Mouse (Mus musculus) CH12.LX (cell line): ENCODE data around the gene Stox2. TPM values are rescaled to one million over a fixed set of nuclear protein-coding genes. Genes with fewer than 3 reads are reported as not detected.

Source experiments
- DNase-seq: peaks from one replicate; pipeline ENCODE4 v3.0.0-alpha.2; 2013; ENCODE audit errors: extremely low read depth
- H3K27ac ChIP-seq: 2 replicates; pipeline ENCODE4 v1.5.1; 2012; ENCODE audit warnings: low read depth, mild to moderate bottlenecking, control low read depth, moderate library complexity; ENCODE audit not compliant: insufficient read depth
- H3K27me3 ChIP-seq: replicated peaks from 2 replicates; pipeline ENCODE3; 2012; ENCODE audit warnings: inconsistent platforms
- H3K36me3 ChIP-seq, 2 experiments: replicated peaks in 1 of 2; 2 replicates each; pipeline versions ENCODE3 to v1.6.1; 2012; ENCODE audit warnings: inconsistent platforms in 1 of 2, low read length in 1 of 2, mild to moderate bottlenecking in 1 of 2, mixed read lengths in 1 of 2, moderate library complexity in 1 of 2; ENCODE audit not compliant: control insufficient read depth in 1 of 2, insufficient read depth in 1 of 2
- H3K4me1 ChIP-seq, 2 experiments: 2 replicates each; pipeline ENCODE4 v1.6.1; 2012; ENCODE audit warnings: inconsistent platforms in 1 of 2, moderate library complexity in 1 of 2; ENCODE audit not compliant: insufficient read depth in 2 of 2, control insufficient read depth in 1 of 2
- H3K4me2 ChIP-seq: 2 replicates; pipeline ENCODE4 v1.6.1; 2012; ENCODE audit warnings: low read depth, mild to moderate bottlenecking, control low read depth; ENCODE audit not compliant: poor library complexity, insufficient read depth, severe bottlenecking
- H3K4me3 ChIP-seq, 3 experiments: fragments of 150-350 bp in 1 of 3; sonication (generic) in 1 of 3; replicated peaks in 1 of 3; 2 replicates each; pipeline versions ENCODE3 to v1.5.1; 2011 to 2012; ENCODE audit warnings: low read depth in 2 of 3, low read length in 2 of 3, mild to moderate bottlenecking in 2 of 3, moderate library complexity in 2 of 3, control low read depth in 1 of 3, improper control_type of control experiment in 1 of 3, inconsistent platforms in 1 of 3, mixed read lengths in 1 of 3; ENCODE audit not compliant: poor library complexity in 1 of 3
- H3K79me2 ChIP-seq: replicated peaks from 2 replicates; pipeline ENCODE4 v1.6.1; 2012; ENCODE audit warnings: mild to moderate bottlenecking, moderate library complexity; ENCODE audit not compliant: control insufficient read depth, poor library complexity, insufficient read depth, severe bottlenecking; ENCODE audit errors: extremely low read depth
- H3K9ac ChIP-seq: 2 replicates; pipeline ENCODE4 v1.6.1; 2012; ENCODE audit warnings: low read depth, mild to moderate bottlenecking, control low read depth, moderate library complexity; ENCODE audit not compliant: insufficient read depth
- H3K9me3 ChIP-seq: replicated peaks from 2 replicates; pipeline ENCODE3; 2012; ENCODE audit warnings: low read length, inconsistent platforms, mixed read lengths
- BHLHE40 ChIP-seq: IDR thresholded peaks from 2 replicates; pipeline ENCODE4 v1.6.1; 2011; ENCODE audit warnings: mild to moderate bottlenecking, low read depth, low read length, improper control_type of control experiment
- E2F4 ChIP-seq: IDR thresholded peaks from 2 replicates; pipeline ENCODE4 v1.6.1; 2011; ENCODE audit warnings: low read depth, low read length, improper control_type of control experiment; ENCODE audit not compliant: insufficient replicate concordance
- ELF1 ChIP-seq: IDR thresholded peaks from 2 replicates; pipeline ENCODE4 v1.6.1; 2014; ENCODE audit warnings: low read depth, mild to moderate bottlenecking, inconsistent platforms, low read length, improper control_type of control experiment
- EP300 ChIP-seq: IDR thresholded peaks from 2 replicates; pipeline ENCODE4 v1.6.1; 2011; ENCODE audit warnings: low read length, improper control_type of control experiment
- GABPA ChIP-seq: IDR thresholded peaks from 2 replicates; pipeline ENCODE4 v1.6.1; 2012; ENCODE audit warnings: low read depth, low read length, improper control_type of control experiment, inconsistent platforms; ENCODE audit not compliant: insufficient replicate concordance
- HCFC1 ChIP-seq: IDR thresholded peaks from 2 replicates; pipeline ENCODE4 v1.6.1; 2012; ENCODE audit warnings: low read depth, mild to moderate bottlenecking, inconsistent platforms, low read length, improper control_type of control experiment
- JUN ChIP-seq: IDR thresholded peaks from 2 replicates; pipeline ENCODE4 v1.6.1; 2011; ENCODE audit warnings: low read depth, mild to moderate bottlenecking, low read length, improper control_type of control experiment, moderate library complexity; ENCODE audit not compliant: insufficient read depth
- JUND ChIP-seq: conservative IDR thresholded peaks from 2 replicates; pipeline ENCODE4 v1.6.1; 2011; ENCODE audit warnings: low read depth, low read length, improper control_type of control experiment
- KAT2A ChIP-seq: IDR thresholded peaks from 2 replicates; pipeline ENCODE4 v1.6.1; 2012; ENCODE audit warnings: low read length, improper control_type of control experiment, inconsistent platforms; ENCODE audit not compliant: insufficient replicate concordance
- MAFK ChIP-seq: IDR thresholded peaks from 2 replicates; pipeline ENCODE4 v1.6.1; 2011; ENCODE audit warnings: low read length, improper control_type of control experiment; ENCODE audit not compliant: insufficient replicate concordance
- MAX ChIP-seq: IDR thresholded peaks from 2 replicates; pipeline ENCODE4 v1.6.1; 2011; ENCODE audit warnings: low read length, improper control_type of control experiment
- MAZ ChIP-seq: IDR thresholded peaks from 2 replicates; pipeline ENCODE4 v1.6.1; 2012; ENCODE audit warnings: low read depth, mild to moderate bottlenecking, inconsistent platforms, low read length, improper control_type of control experiment, moderate library complexity
- MEF2A ChIP-seq: IDR thresholded peaks from 2 replicates; pipeline ENCODE4 v1.6.1; 2014; ENCODE audit warnings: low read depth, mild to moderate bottlenecking, inconsistent platforms, low read length, improper control_type of control experiment, borderline replicate concordance
- MXI1 ChIP-seq: IDR thresholded peaks from 2 replicates; pipeline ENCODE4 v1.6.1; 2011; ENCODE audit warnings: mild to moderate bottlenecking, low read depth, low read length, improper control_type of control experiment
- NELFE ChIP-seq: IDR thresholded peaks from 2 replicates; pipeline ENCODE4 v1.6.1; 2011; ENCODE audit warnings: low read depth, low read length, improper control_type of control experiment
- NRF1 ChIP-seq: IDR thresholded peaks from 2 replicates; pipeline ENCODE4 v1.6.1; 2014; ENCODE audit warnings: low read depth, mild to moderate bottlenecking, inconsistent platforms, low read length, improper control_type of control experiment, moderate library complexity
- PAX5 ChIP-seq: IDR thresholded peaks from 2 replicates; pipeline ENCODE4 v1.6.1; 2012; ENCODE audit warnings: low read length, inconsistent platforms, mixed read lengths
- POLR2A ChIP-seq: IDR thresholded peaks from 2 replicates; pipeline ENCODE4 v1.6.1; 2011; ENCODE audit warnings: low read depth, mild to moderate bottlenecking, improper control_type of control experiment, low read length
- RAD21 ChIP-seq: IDR thresholded peaks from 2 replicates; pipeline ENCODE4 v1.6.1; 2011; ENCODE audit warnings: low read depth, mild to moderate bottlenecking, low read length, improper control_type of control experiment, moderate library complexity
- RCOR1 ChIP-seq: conservative IDR thresholded peaks from 2 replicates; pipeline ENCODE4 v1.6.1; 2012; ENCODE audit warnings: low read depth, mild to moderate bottlenecking, inconsistent platforms, low read length, improper control_type of control experiment
- SIN3A ChIP-seq: IDR thresholded peaks from 2 replicates; pipeline ENCODE4 v1.6.1; 2012; ENCODE audit warnings: low read length, improper control_type of control experiment, inconsistent platforms
- SMC3 ChIP-seq: IDR thresholded peaks from 2 replicates; pipeline ENCODE4 v1.6.1; 2011; ENCODE audit warnings: low read depth, low read length, improper control_type of control experiment
- TCF12 ChIP-seq: IDR thresholded peaks from 2 replicates; pipeline ENCODE4 v1.6.1; 2014; ENCODE audit warnings: low read depth, mild to moderate bottlenecking, inconsistent platforms, low read length, improper control_type of control experiment
- UBTF ChIP-seq: IDR thresholded peaks from 2 replicates; pipeline ENCODE4 v1.6.1; 2012; ENCODE audit warnings: low read depth, mild to moderate bottlenecking, inconsistent platforms, low read length, improper control_type of control experiment, moderate library complexity
- USF1 ChIP-seq: IDR thresholded peaks from 2 replicates; pipeline ENCODE4 v1.6.1; 2014; ENCODE audit warnings: low read depth, mild to moderate bottlenecking, inconsistent platforms, low read length, improper control_type of control experiment
- USF2 ChIP-seq: conservative IDR thresholded peaks from 2 replicates; pipeline ENCODE4 v1.6.1; 2011; ENCODE audit warnings: low read depth, low read length, improper control_type of control experiment
- ZC3H11A ChIP-seq: IDR thresholded peaks from 2 replicates; pipeline ENCODE4 v1.6.1; 2012; ENCODE audit warnings: low read depth, mild to moderate bottlenecking, inconsistent platforms, low read length, improper control_type of control experiment
- ZKSCAN1 ChIP-seq: IDR thresholded peaks from 2 replicates; pipeline ENCODE4 v1.6.1; 2012; ENCODE audit warnings: low read depth, inconsistent platforms, low read length, improper control_type of control experiment, borderline replicate concordance
- ZNF384 ChIP-seq: IDR thresholded peaks from 2 replicates; pipeline ENCODE4 v1.6.1; 2012; ENCODE audit warnings: low read depth, low read length, improper control_type of control experiment, inconsistent platforms
- dilution Hi-C: fragments of 300-500 bp; cut with MboI; formaldehyde crosslinking; loops from 2 replicates; pipeline ENCODE4 v1.14.3; 2020; ENCODE audit warnings: low sequenced_read_pairs; ENCODE audit not compliant: extremely low pct_unique_long_range_greater_than_20kb, extremely low pct_ligation_motif_present
- in situ Hi-C: fragments of 300-500 bp; cut with MboI; formaldehyde crosslinking; loops from 3 replicates; pipeline ENCODE4 v1.14.3; 2019; ENCODE audit warnings: low sequenced_read_pairs, low pct_ligation_motif_present, low pct_unique_long_range_greater_than_20kb, mixed read lengths
- polyA plus RNA-seq: library from polyadenylated mRNA; unstranded; fragments of >175 nt; gene quantifications from 2 replicates; pipeline ENCODE4 v1.2.1, GENCODE M21; 2012; ENCODE audit warnings: low read depth; ENCODE audit not compliant: insufficient read length
- total RNA-seq, 2 experiments: library from RNA; depleted of rRNA; stranded (reverse); fragments of 300-350 nt in 1 of 2; fragments of >200 nt in 1 of 2; gene quantifications; 2 replicates each; pipeline ENCODE4 v1.2.3; 2012 to 2014

Gene Stox2
- total and polyA plus RNA-seq, 3 experiments: 0.23 to 1.0 (median 0.42) TPM

DNA sequence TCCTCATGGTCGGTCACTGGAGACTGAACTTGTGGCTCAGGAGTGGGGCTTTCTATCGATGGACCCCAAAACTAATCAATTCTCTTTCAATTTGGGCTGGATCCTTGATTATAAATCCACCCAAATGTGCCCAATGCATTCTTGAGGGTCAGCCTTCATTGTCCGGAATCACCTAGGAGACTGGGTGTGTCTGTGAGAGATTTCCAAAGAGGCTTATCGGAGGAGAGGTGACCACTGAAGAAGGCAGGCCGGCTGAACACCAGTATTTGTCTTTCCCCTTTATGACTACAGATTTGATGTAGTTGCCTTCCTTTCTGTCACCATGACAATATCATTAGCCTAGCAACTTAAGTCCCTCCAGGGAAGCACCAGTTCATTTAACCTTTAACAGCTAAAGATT is 225.8 kb downstream of the Stox2 start:
- Histone ChIP-seq H3K79me2 (no peaks in the 10 kb centered on the region), H3K4me1 (no peaks in the 10 kb centered on the region), H3K27me3 (no peaks in the 10 kb centered on the region), H3K4me2 (no peak overlapping the region), H3K36me3 (no peaks in the 10 kb centered on the region), H3K4me3 (no peak overlapping the region), H3K9me3 (no peaks in the 10 kb centered on the region), H3K9ac (no peak overlapping the region), H3K27ac (no peak overlapping the region)
- dilution Hi-C loops: no loop called here
- TF ChIP-seq MAX (no peak), E2F4 (no peak), MAFK (no peak), ZC3H11A (no peak), BHLHE40 (no peak), HCFC1 (no peak), MXI1 (no peak), POLR2A (no peak), RCOR1 (no peak), TCF12 (no peak), PAX5 (no peak), MAZ (no peak), UBTF (no peak), USF2 (no peak), MEF2A (no peak), NELFE (no peak), USF1 (no peak)
- no peak for DNase-seq
- in situ Hi-C loops: no loop called here

DNA sequence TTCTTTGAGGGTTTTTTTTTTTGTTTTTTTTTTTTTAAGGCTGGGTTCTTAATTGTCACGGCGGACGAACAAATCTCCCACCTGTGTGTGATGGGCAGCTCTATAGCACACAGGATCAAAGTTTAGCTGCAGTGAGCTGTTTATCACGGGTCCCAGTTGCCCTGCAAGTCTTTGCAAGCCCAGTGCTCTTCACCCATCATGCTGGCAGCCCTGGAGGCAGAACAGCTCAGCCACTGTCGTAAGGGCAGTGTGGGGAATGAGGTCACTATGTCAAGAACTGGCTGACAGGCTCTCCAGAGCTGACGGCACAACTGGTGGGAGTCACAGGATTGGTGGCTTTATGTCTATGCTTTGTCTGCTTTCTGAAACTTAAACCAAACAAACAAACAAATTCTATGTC is 227.6 kb downstream of the Stox2 start:
- Histone ChIP-seq H3K4me2 (no peak overlapping the region), H3K36me3 (no peaks in the 10 kb centered on the region), H3K27ac (no peak overlapping the region), H3K9me3 (no peaks in the 10 kb centered on the region), H3K4me1 (no peaks in the 10 kb centered on the region), H3K79me2 (no peaks in the 10 kb centered on the region), H3K27me3 (no peaks in the 10 kb centered on the region), H3K9ac (no peak overlapping the region), H3K4me3 (no peak overlapping the region)
- no peak for TF ChIP-seq MXI1
- TF ChIP-seq SIN3A: no peak
- TF ChIP-seq SMC3: no peak
- no peak for TF ChIP-seq POLR2A
- TF ChIP-seq E2F4: no peak
- TF ChIP-seq USF1: no peak
- no peak for TF ChIP-seq KAT2A
- no peak for TF ChIP-seq JUN
- TF ChIP-seq ZNF384: no peak
- TF ChIP-seq UBTF: no peak
- TF ChIP-seq EP300: no peak
- no peak for TF ChIP-seq GABPA
- no peak for TF ChIP-seq BHLHE40
- TF ChIP-seq ELF1: no peak
- no peak for TF ChIP-seq NRF1
- no peak for TF ChIP-seq USF2
- TF ChIP-seq JUND: no peak
- no peak for TF ChIP-seq ZKSCAN1
- no peak for TF ChIP-seq MEF2A
- TF ChIP-seq RAD21: no peak
- dilution Hi-C loops (no loop called here), in situ Hi-C loops (no loop called here)
- DNase-seq: no peak
